ENCODE assay signal across 19 mouse cellular contexts in genomic region chr17:10510913-10511759, GRCm38 (mm10).
DNase-seq lines count a peak whose midpoint lies in the region; ATAC-seq and TF ChIP-seq lines count a peak whose summit lies in the region.
"Had no signal": no experiment of that assay in that cellular context is flagged by ENCODE, and none has a peak within 500 bp of the region (broad histone marks: within the 10 kb centered on the region; RNA-seq: fewer than 3 reads in every experiment).

No protein-coding gene starts in this region.

- 88% methylated on average over 10 of the region's 10 CpGs for WGBS in forebrain, embryonic 11.5 days
- 89% methylated on average over 10 of the region's 10 CpGs for WGBS in forebrain, postnatal 0 days
- 73% methylated on average over 10 of the region's 10 CpGs for WGBS in heart, embryonic 10.5 days
- 76% methylated on average over 10 of the region's 10 CpGs for WGBS in kidney, embryonic 14.5 days

- no peak for TF ChIP-seq CTCF in forebrain, postnatal 0 days (IDR thresholded peaks at IDR 0.05; ENCODE audit: low read depth)

- ATAC-seq in forebrain, embryonic 11.5 days (replicated peaks; ENCODE audit: low FRiP score) = no peak
- ATAC-seq in forebrain, postnatal 0 days = no peak
- no peak for ATAC-seq in kidney, embryonic 14.5 days (ENCODE audit: low FRiP score, low TSS enrichment)
- no peak for ATAC-seq in megakaryocyte, adult 5-6 weeks (ENCODE audit: poor library complexity, severe bottlenecking)

- no peaks in the 10 kb centered on the region for H3K9me3 ChIP-seq in forebrain, embryonic 11.5 days (ENCODE audit: control insufficient read depth, low read length)
- no peaks in the 10 kb centered on the region for H3K9me3 ChIP-seq in forebrain, postnatal 0 days (ENCODE audit: low read length)
- H3K9me3 ChIP-seq in heart, embryonic 10.5 days = no peaks in the 10 kb centered on the region
- no peaks in the 10 kb centered on the region for H3K9me3 ChIP-seq in kidney, embryonic 14.5 days (ENCODE audit: control insufficient read depth, low read length)
- peaks cover 18% of the 10 kb centered on the region; the same call in 1 of the 2 replicates for H3K9me3 ChIP-seq in megakaryocyte, embryonic 14.5 days
- H3K9me3 ChIP-seq: embryonic facial prominence, embryonic 10.5 days; heart, embryonic 13.5 days; hindbrain, embryonic 13.5 days; limb, embryonic 12.5 days had no signal

- H3K4me3 ChIP-seq in forebrain, embryonic 11.5 days (ENCODE audit: low read depth, low read length) = no peak overlapping the region
- H3K4me3 ChIP-seq in forebrain, postnatal 0 days (ENCODE audit: low read depth, low read length) = no peak overlapping the region
- no peak overlapping the region for H3K4me3 ChIP-seq in heart, embryonic 10.5 days
- H3K4me3 ChIP-seq in kidney, embryonic 14.5 days (ENCODE audit: low read length) = no peak overlapping the region
- H3K4me3 ChIP-seq in megakaryocyte, embryonic 14.5 days (replicated peaks) = peak overlapping the region; percentile 4
- H3K4me3 ChIP-seq: embryonic facial prominence, embryonic 10.5 days; heart, embryonic 13.5 days; hindbrain, embryonic 13.5 days; limb, embryonic 12.5 days had no signal

- DNase-seq in forebrain, embryonic 11.5 days (ENCODE audit: low spot score) = peak; percentile 41
- no peak for DNase-seq in forebrain, postnatal 0 days
- peak; percentile 47 for DNase-seq in heart, adult 8-10 months (ENCODE audit: low spot score)
- DNase-seq in heart, embryonic 10.5 days (ENCODE audit: low spot score) = no peak
- DNase-seq in kidney, adult 9 months = peak; percentile 58
- DNase-seq: adrenal gland, postnatal 25 days; cerebellum, adult 9-11 months; lung, embryonic 14.5 days; midbrain, embryonic 14.5 days; thymus, adult 18-20 months; thymus, postnatal 4 days had no signal

- no peak overlapping the region for H3K4me2 ChIP-seq in forebrain, embryonic 11.5 days (ENCODE audit: low read depth, low read length, severe bottlenecking)
- no peak overlapping the region for H3K4me2 ChIP-seq in forebrain, postnatal 0 days (ENCODE audit: low read depth)
- H3K4me2 ChIP-seq in kidney, embryonic 14.5 days (replicated peaks; ENCODE audit: low read depth, low read length) = no peak overlapping the region
- H3K4me2 ChIP-seq: heart, embryonic 13.5 days; hindbrain, embryonic 13.5 days; limb, embryonic 12.5 days; lung, embryonic 14.5 days had no signal

- no peaks in the 10 kb centered on the region for H3K36me3 ChIP-seq in forebrain, embryonic 11.5 days (ENCODE audit: control insufficient read depth, insufficient read depth, low read length)
- H3K36me3 ChIP-seq in forebrain, postnatal 0 days (ENCODE audit: insufficient read depth) = no peaks in the 10 kb centered on the region
- H3K36me3 ChIP-seq in heart, embryonic 10.5 days = no peaks in the 10 kb centered on the region
- no peaks in the 10 kb centered on the region for H3K36me3 ChIP-seq in kidney, embryonic 14.5 days (ENCODE audit: control insufficient read depth, insufficient read depth, low read length)
- H3K36me3 ChIP-seq in megakaryocyte, embryonic 14.5 days (replicated peaks; ENCODE audit: low read length) = no peaks in the 10 kb centered on the region
- H3K36me3 ChIP-seq: embryonic facial prominence, embryonic 10.5 days; heart, embryonic 13.5 days; hindbrain, embryonic 13.5 days; limb, embryonic 12.5 days had no signal

- H3K9ac ChIP-seq in forebrain, embryonic 11.5 days (ENCODE audit: low read length) = no peak overlapping the region
- H3K9ac ChIP-seq in forebrain, postnatal 0 days = no peak overlapping the region
- H3K9ac ChIP-seq in kidney, embryonic 14.5 days (ENCODE audit: low read depth, low read length) = no peak overlapping the region
- H3K9ac ChIP-seq: heart, embryonic 13.5 days; hindbrain, embryonic 13.5 days; limb, embryonic 12.5 days; liver, embryonic 14.5 days; lung, embryonic 14.5 days had no signal

- peaks cover 9% of the 10 kb centered on the region for H3K4me1 ChIP-seq in forebrain, embryonic 11.5 days (replicated peaks; ENCODE audit: control insufficient read depth, insufficient read depth, low read length)
- 0 out of 2 replicates have a peak, but pooled peaks cover 2% of the 10 kb centered on the region for H3K4me1 ChIP-seq in forebrain, postnatal 0 days (ENCODE audit: insufficient read depth)
- H3K4me1 ChIP-seq in heart, embryonic 10.5 days = peaks cover 7% of the 10 kb centered on the region
- peaks cover 16% of the 10 kb centered on the region for H3K4me1 ChIP-seq in kidney, embryonic 14.5 days (ENCODE audit: control insufficient read depth, insufficient read depth, low read length)
- no peaks in the 10 kb centered on the region for H3K4me1 ChIP-seq in megakaryocyte, embryonic 14.5 days

- H3K27ac ChIP-seq in forebrain, embryonic 11.5 days (ENCODE audit: low read depth, low read length) = no peak overlapping the region
- no peak overlapping the region for H3K27ac ChIP-seq in forebrain, postnatal 0 days (ENCODE audit: low read depth, low read length)
- H3K27ac ChIP-seq in heart, embryonic 10.5 days = no peak overlapping the region
- no peak overlapping the region for H3K27ac ChIP-seq in kidney, embryonic 14.5 days (ENCODE audit: low read depth, low read length)
- H3K27ac ChIP-seq: embryonic facial prominence, embryonic 10.5 days; heart, embryonic 13.5 days; hindbrain, embryonic 13.5 days; limb, embryonic 12.5 days; liver, embryonic 14.5 days had no signal

- no peaks in the 10 kb centered on the region for H3K27me3 ChIP-seq in forebrain, embryonic 11.5 days (ENCODE audit: control insufficient read depth, insufficient read depth, low read length)
- no peaks in the 10 kb centered on the region for H3K27me3 ChIP-seq in forebrain, postnatal 0 days (ENCODE audit: insufficient read depth, low read length)
- H3K27me3 ChIP-seq in heart, embryonic 10.5 days (ENCODE audit: insufficient read depth, poor library complexity, severe bottlenecking) = no peaks in the 10 kb centered on the region
- H3K27me3 ChIP-seq in kidney, embryonic 14.5 days (ENCODE audit: control insufficient read depth, insufficient read depth, low read length) = no peaks in the 10 kb centered on the region
- peaks cover 6% of the 10 kb centered on the region for H3K27me3 ChIP-seq in megakaryocyte, embryonic 14.5 days (replicated peaks)
- H3K27me3 ChIP-seq: hindbrain, embryonic 13.5 days; limb, embryonic 12.5 days had no signal

Comparison
In these comparisons a context has a peak if more than half of its experiments do, and no peak if none do; other contexts are left out.
1. DNase-seq: peak in forebrain, embryonic 11.5 days (single experiment), heart, adult 8-10 months (single experiment) and kidney, adult 9 months (single experiment); none in forebrain, postnatal 0 days (single experiment) and heart, embryonic 10.5 days (single experiment).